Mouse (Mus musculus): ENCODE results near the gene Cadm4.

DNA sequence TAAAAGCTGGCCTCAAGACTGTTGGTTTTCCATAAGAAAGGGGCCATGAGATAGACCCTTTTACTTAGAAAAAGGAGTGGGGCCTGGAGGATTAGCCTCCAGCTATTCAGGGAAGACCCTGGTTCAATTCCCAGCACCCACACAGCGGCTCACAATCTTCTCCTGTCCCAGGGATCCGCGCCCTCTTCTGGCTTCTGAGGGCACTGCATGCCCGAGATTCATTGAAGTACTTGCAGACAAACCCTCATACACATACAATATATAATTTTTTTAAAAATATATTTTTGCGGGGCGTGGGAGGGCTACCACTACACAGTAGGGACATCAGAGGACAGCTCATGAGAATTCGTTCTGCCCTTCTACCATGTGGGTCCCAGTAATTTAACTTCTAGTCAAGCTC lies 19.1 kb downstream of the Cadm4 start:
- no peak for TF ChIP-seq HCFC1 (IDR thresholded peaks at IDR 0.05; ENCODE audit: borderline replicate concordance, insufficient read depth, low read length)
- no peak for TF ChIP-seq CHD2 (IDR thresholded peaks at IDR 0.05; ENCODE audit: low read depth, low read length)
- TF ChIP-seq ZNF384 (IDR thresholded peaks at IDR 0.05; ENCODE audit: low read depth, low read length), result no peak
- no peak for TF ChIP-seq MAFK (IDR thresholded peaks at IDR 0.05; ENCODE audit: insufficient read depth, low read depth, low read length)
- TF ChIP-seq ZC3H11A (IDR thresholded peaks at IDR 0.05; ENCODE audit: borderline replicate concordance, low read depth, low read length), result no peak
